Mouse (Mus musculus) embryonic fibroblast, embryonic 13.5 days (primary cell): ENCODE data around the gene Grpel1.

ENCODE experiments used
- CTCF ChIP-seq: IDR thresholded peaks from 2 replicates; pipeline ENCODE4 v1.5.1; 2011; ENCODE audit warnings: mild to moderate bottlenecking, control low read depth, low read length, moderate library complexity, borderline replicate concordance; ENCODE audit not compliant: insufficient read depth
- POLR2A ChIP-seq: IDR thresholded peaks from 2 replicates; pipeline ENCODE4 v1.6.1; 2011; ENCODE audit warnings: low read depth, mild to moderate bottlenecking, control low read depth, low read length, moderate library complexity

DNA sequence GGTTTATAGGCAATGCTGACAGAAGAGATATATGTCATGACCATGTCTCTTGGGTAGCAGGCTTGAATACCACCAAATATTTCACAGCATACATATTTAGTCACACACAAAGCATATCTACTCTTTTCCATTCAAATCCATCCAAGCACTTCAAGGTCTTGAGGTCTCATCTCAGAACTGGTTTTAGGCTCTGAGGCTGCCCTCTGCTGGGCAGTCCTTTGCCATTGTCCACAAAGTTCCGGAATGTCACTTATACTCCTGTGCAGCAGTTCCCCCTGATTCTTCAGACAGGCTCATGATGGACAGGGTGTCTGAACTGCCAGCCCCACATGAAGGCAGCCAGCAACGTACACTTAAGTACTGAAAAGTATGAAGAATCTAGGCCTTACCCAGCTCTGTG lies 24.4 kb downstream of the Grpel1 start:
- TF ChIP-seq CTCF = peak; percentile 51; the same call in 1 of the 2 replicates
- no peak for TF ChIP-seq POLR2A
